Comparison of ENCODE assay signal across 29 mouse cellular contexts in the genomic region with DNA sequence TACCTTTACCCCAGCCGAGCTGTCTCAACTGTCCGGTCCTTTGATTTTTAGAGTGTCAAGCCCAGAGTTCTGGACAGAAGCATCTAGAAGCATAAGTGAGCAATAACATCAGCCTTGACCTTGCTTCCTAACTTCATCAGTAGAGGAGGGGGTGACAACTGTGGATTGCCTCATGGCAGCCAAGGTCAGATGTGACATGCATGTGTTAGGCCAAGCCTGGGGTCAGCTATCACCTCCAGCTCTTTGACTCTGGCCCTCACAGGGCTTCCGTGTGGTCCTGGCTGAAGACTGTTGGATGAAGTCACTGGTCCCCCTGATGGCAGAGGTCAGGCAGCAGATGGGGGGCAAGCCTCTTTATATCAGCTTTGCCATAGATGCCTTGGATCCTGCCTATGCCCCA. TPM values are rescaled to one million over a fixed set of nuclear protein-coding genes. Genes with fewer than 3 reads are reported as not detected.
A peak's percentile ranks its signal among the peaks of the same experiment; 100 is the strongest.
DNase-seq lines count a peak whose midpoint lies in the region; ATAC-seq and TF ChIP-seq lines count a peak whose summit lies in the region.
"Had no signal": no experiment of that assay in that cellular context is flagged by ENCODE, and none has a peak within 500 bp of the region (broad histone marks: within the 10 kb centered on the region; RNA-seq: fewer than 3 reads in every experiment).

No protein-coding gene starts in this region.

- TF ChIP-seq EP300 in liver, embryonic 14.5 days (IDR thresholded peaks at IDR 0.05; ENCODE audit: low read depth), result no peak

- no peak for TF ChIP-seq CTCF in liver, embryonic 14.5 days (IDR thresholded peaks at IDR 0.05; ENCODE audit: low read depth)

- no peak overlapping the region for H3K9ac ChIP-seq in liver, embryonic 14.5 days (replicated peaks)
- H3K9ac ChIP-seq: embryonic facial prominence, embryonic 12.5 days; embryonic facial prominence, embryonic 15.5 days; forebrain, postnatal 0 days; heart, embryonic 12.5 days; heart, embryonic 15.5 days; hindbrain, embryonic 13.5 days; intestine, embryonic 15.5 days had no signal

- no peak overlapping the region for H3K4me3 ChIP-seq in liver, embryonic 14.5 days (ENCODE audit: insufficient read depth in 1 of 2, low read depth in 2 of 2, low read length in 2 of 2)
- H3K4me3 ChIP-seq: embryonic facial prominence, embryonic 12.5 days; embryonic facial prominence, embryonic 15.5 days; heart, embryonic 12.5 days; heart, embryonic 15.5 days; hindbrain, embryonic 10.5 days; hindbrain, embryonic 13.5 days; intestine, embryonic 15.5 days had no signal

- peaks cover 3% of the 10 kb centered on the region; the same call in 1 of the 2 replicates for H3K36me3 ChIP-seq in liver, embryonic 14.5 days (replicated peaks; ENCODE audit: control insufficient read depth, insufficient read depth, low read depth)
- H3K36me3 ChIP-seq: intestine, embryonic 15.5 days had no signal

- 89% methylated on average over 3 of the region's 3 CpGs for WGBS in liver, embryonic 14.5 days (ENCODE audit: insufficient replicate concordance)

- no peak for ATAC-seq in liver, embryonic 14.5 days (ENCODE audit: insufficient read depth)
- ATAC-seq: activated CD4-positive, CD25-positive, alpha-beta regulatory T cell, adult 4 months; forebrain, embryonic 14.5 days; forebrain, postnatal 0 days; hindbrain, embryonic 16.5 days; intestine, embryonic 15.5 days had no signal

- peak; percentile 60 to 79 for DNase-seq in adrenal gland, adult (ENCODE audit: inconsistent age in 2 of 2, low spot score in 1 of 2)
- no peak for DNase-seq in adrenal gland, adult 8-10 months
- DNase-seq in adrenal gland, postnatal 36 days, result peak; percentile 53 to 57
- DNase-seq in adrenal gland, adult 18-20 months (ENCODE audit: low spot score in 2 of 2), result no peak
- DNase-seq in liver, embryonic 14.5 days (ENCODE audit: low read depth in 3 of 3, low spot score in 3 of 3), result no peak
- no peak for DNase-seq in liver
- DNase-seq: adrenal gland, postnatal 25 days; cerebellum, adult 11 months; cerebellum, adult 2 months; cerebellum, adult 9-11 months; cerebellum, postnatal 25 days; forebrain, postnatal 0 days; gastrocnemius, postnatal 25 days; heart, adult 18-20 months; heart, postnatal 10 days; heart, postnatal 36 days had no signal

- peaks cover 27 to 51% of the 10 kb centered on the region in 2 experiments for H3K4me1 ChIP-seq in liver, embryonic 14.5 days (replicated peaks; ENCODE audit: control insufficient read depth in 2 of 2, insufficient read depth in 2 of 2, low read length in 1 of 2)
- H3K4me1 ChIP-seq: embryonic facial prominence, embryonic 12.5 days; embryonic facial prominence, embryonic 15.5 days had no signal

- H3K9me3 ChIP-seq in liver, embryonic 14.5 days (ENCODE audit: control insufficient read depth, low read length), result no peaks in the 10 kb centered on the region
- H3K9me3 ChIP-seq: embryonic facial prominence, embryonic 12.5 days; embryonic facial prominence, embryonic 15.5 days; heart, embryonic 12.5 days; heart, embryonic 15.5 days; hindbrain, embryonic 10.5 days; hindbrain, embryonic 13.5 days; intestine, embryonic 15.5 days had no signal

- H3K27me3 ChIP-seq in liver, embryonic 14.5 days (ENCODE audit: control insufficient read depth, insufficient read depth, low read length), result no peaks in the 10 kb centered on the region
- H3K27me3 ChIP-seq: embryonic facial prominence, embryonic 12.5 days; embryonic facial prominence, embryonic 15.5 days; heart, embryonic 12.5 days; heart, embryonic 15.5 days; hindbrain, embryonic 13.5 days; intestine, embryonic 15.5 days had no signal

- H3K4me2 ChIP-seq in liver, embryonic 14.5 days (ENCODE audit: low read depth), result no peak overlapping the region
- H3K4me2 ChIP-seq: embryonic facial prominence, embryonic 12.5 days; embryonic facial prominence, embryonic 15.5 days; heart, embryonic 12.5 days; heart, embryonic 15.5 days; hindbrain, embryonic 13.5 days; intestine, embryonic 15.5 days had no signal

- H3K27ac ChIP-seq in liver, embryonic 14.5 days, result peak overlapping the region; percentile 21; the same call in 1 of the 2 replicates
- H3K27ac ChIP-seq: embryonic facial prominence, embryonic 12.5 days; embryonic facial prominence, embryonic 15.5 days; heart, embryonic 15.5 days; hindbrain, embryonic 10.5 days; hindbrain, embryonic 13.5 days; intestine, embryonic 15.5 days had no signal

RNA-seq across cellular contexts. Expression of gene Agmat, which starts 10.7 kb away (rescaled TPM):
- total RNA-seq in adrenal gland, adult 8-10 months (2022), result 10 to 100 TPM in 3 of 4 experiments, 1 to 10 TPM in 1; 9.4 to 59.0 (median 32.8) TPM
- total RNA-seq in adrenal gland, postnatal 36 days (2021), result 10 to 100 TPM; 35.7 to 41.3 TPM
- total RNA-seq in adrenal gland, adult 18-20 months (2021), result 10 to 100 TPM; 10.4 to 42.7 TPM
- polyA plus RNA-seq in liver, embryonic 14.5 days (2012; rRNA removed), result 11.2 and 14.4 TPM in 2 replicates
- polyA plus RNA-seq in liver, embryonic 14.5 days (2014; fragmentation: Nextera tagmentation; extraction: Ambion mirVana), result 18.1 and 18.7 TPM in 2 replicates
- total RNA-seq: common myeloid progenitor, adult 5-6 weeks; forebrain, postnatal 0 days; gastrocnemius, adult 8-10 months had no signal
- polyA plus RNA-seq: activated CD4-positive, CD25-positive, alpha-beta regulatory T cell, adult 4 months; embryonic facial prominence, embryonic 12.5 days; forebrain, embryonic 11.5 days; forebrain, embryonic 14.5 days; forebrain, postnatal 0 days; hindbrain, embryonic 10.5 days; hindbrain, embryonic 13.5 days had no signal

RNA-seq across cellular contexts. Expression of gene Dnajc16, which starts 33.6 kb away (rescaled TPM):
- 10 to 100 TPM; 28.1 to 36.3 (median 32.7) TPM for total RNA-seq in adrenal gland, adult 8-10 months (2022)
- 10 to 100 TPM; 23.6 to 26.0 TPM for total RNA-seq in adrenal gland, postnatal 36 days (2021)
- 10 to 100 TPM; 18.5 to 25.8 TPM for total RNA-seq in adrenal gland, adult 18-20 months (2021)
- polyA plus RNA-seq in liver, embryonic 14.5 days (2012; rRNA removed), result 2.4 and 2.8 TPM in 2 replicates
- 1.4 and 1.7 TPM in 2 replicates for polyA plus RNA-seq in liver, embryonic 14.5 days (2014; fragmentation: Nextera tagmentation; extraction: Ambion mirVana)

RNA-seq across cellular contexts. Expression of gene Ddi2, which starts 33.9 kb away (rescaled TPM):
- 10 to 100 TPM; 49.4 to 67.9 (median 54.0) TPM for total RNA-seq in adrenal gland, adult 8-10 months (2022)
- total RNA-seq in adrenal gland, postnatal 36 days (2021), result 10 to 100 TPM; 56.6 to 58.9 TPM
- 10 to 100 TPM; 52.1 to 71.7 TPM for total RNA-seq in adrenal gland, adult 18-20 months (2021)
- polyA plus RNA-seq in liver, embryonic 14.5 days (2012; rRNA removed), result 6.7 and 9.5 TPM in 2 replicates
- polyA plus RNA-seq in liver, embryonic 14.5 days (2014; fragmentation: Nextera tagmentation; extraction: Ambion mirVana), result 9.2 and 11.4 TPM in 2 replicates

RNA-seq across cellular contexts. Expression of gene Casp9, which starts 36.3 kb away (rescaled TPM):
- 10 to 100 TPM; 21.4 to 29.4 (median 26.5) TPM for total RNA-seq in adrenal gland, adult 8-10 months (2022)
- 10 to 100 TPM; 16.8 to 24.3 TPM for total RNA-seq in adrenal gland, postnatal 36 days (2021)
- 10 to 100 TPM; 13.1 to 16.1 TPM for total RNA-seq in adrenal gland, adult 18-20 months (2021)
- polyA plus RNA-seq in liver, embryonic 14.5 days (2012; rRNA removed), result 7.5 and 7.6 TPM in 2 replicates
- polyA plus RNA-seq in liver, embryonic 14.5 days (2014; fragmentation: Nextera tagmentation; extraction: Ambion mirVana), result 5.8 and 6.5 TPM in 2 replicates

Comparison
In these comparisons a context has a peak if more than half of its experiments do, and no peak if none do; other contexts are left out.
1. DNase-seq: peak in adrenal gland, adult (2 of 2) and adrenal gland, postnatal 36 days (2 of 2); none in adrenal gland, adult 8-10 months (single experiment), adrenal gland, adult 18-20 months (0 of 2), liver, embryonic 14.5 days (0 of 3) and liver (single experiment).